Comparison of ENCODE assay signal across 9 mouse cellular contexts in genomic region chr12:112183675-112184074, GRCm38 (mm10). TPM values are rescaled to one million over a fixed set of nuclear protein-coding genes. Genes with fewer than 3 reads are reported as not detected.
DNase-seq lines count a peak whose midpoint lies in the region; TF ChIP-seq lines count a peak whose summit lies in the region.
"Had no signal": no experiment of that assay in that cellular context is flagged by ENCODE, and none has a peak within 500 bp of the region (broad histone marks: within the 10 kb centered on the region; RNA-seq: fewer than 3 reads in every experiment).

No protein-coding gene starts in this region.

- no peaks in the 10 kb centered on the region for H3K27me3 ChIP-seq in kidney, adult 2 months (replicated peaks; ENCODE audit: control insufficient read depth, insufficient read depth, low read length)

- peak overlapping the region; percentile 78 for H3K27ac ChIP-seq in kidney, adult 2 months (ENCODE audit: insufficient read depth, low read depth, low read length)
- H3K27ac ChIP-seq: macrophage had no signal

- 41% methylated on average over 6 of the region's 6 CpGs for WGBS in kidney, adult 2 months

- H3K36me3 ChIP-seq in kidney, adult 2 months (ENCODE audit: control insufficient read depth, insufficient read depth, low read length): no peaks in the 10 kb centered on the region

- H3K4me3 ChIP-seq in kidney, adult 2 months (ENCODE audit: insufficient read depth, low read depth, low read length): no peak overlapping the region

- TF ChIP-seq POLR2A in kidney, adult 2 months (IDR thresholded peaks at IDR 0.05; ENCODE audit: low read depth, low read length): no peak

- no peak for TF ChIP-seq CTCF in kidney, adult 2 months (conservative IDR thresholded peaks at IDR 0.05; ENCODE audit: insufficient read depth, insufficient read length, low read depth, low read length)

- H3K4me1 ChIP-seq in kidney, adult 2 months (ENCODE audit: control insufficient read depth, insufficient read depth, low read length): peaks cover 3% of the 10 kb centered on the region; the same call in 1 of the 2 replicates

- peak; percentile 83 for DNase-seq in urinary bladder, adult 18-20 months (ENCODE audit: low spot score in 2 of 2)
- no peak for DNase-seq in urinary bladder, postnatal 10 days (ENCODE audit: low spot score)
- DNase-seq in gastrocnemius, adult 8-10 months (ENCODE audit: low spot score in 2 of 2): peak; percentile 33 to 51
- peak; percentile 73 for DNase-seq in kidney, adult 2 months
- peak; percentile 35 to 64 for DNase-seq in lung, postnatal 4 days
- DNase-seq in embryo, embryonic 10.5 days (ENCODE audit: low spot score): no peak
- no peak for DNase-seq in frontal cortex, postnatal 10 days (ENCODE audit: low spot score in 2 of 2)
- no peak for DNase-seq in right cerebral cortex, postnatal 36 days (ENCODE audit: low spot score in 2 of 2)

RNA-seq across cellular contexts. Expression of gene Kif26a, which starts 37.7 kb away (rescaled TPM):
- 1 to 10 TPM; 3.4 to 4.5 (median 3.5) TPM for total RNA-seq in gastrocnemius, adult 8-10 months (2022)
- polyA plus RNA-seq in kidney, adult 2 months (2012; rRNA removed): 3.8 and 4.2 TPM in 2 replicates
- polyA plus RNA-seq: macrophage had no signal

Comparison
In these comparisons a context has a peak if more than half of its experiments do, and no peak if none do; other contexts are left out.
1. DNase-seq: peak in urinary bladder, adult 18-20 months (2 of 2), gastrocnemius, adult 8-10 months (2 of 2), kidney, adult 2 months (single experiment) and lung, postnatal 4 days (2 of 2); none in urinary bladder, postnatal 10 days (single experiment), embryo, embryonic 10.5 days (single experiment), frontal cortex, postnatal 10 days (0 of 2) and right cerebral cortex, postnatal 36 days (0 of 2).